Comparison of ENCODE assay signal across 24 mouse cellular contexts in the genomic region with DNA sequence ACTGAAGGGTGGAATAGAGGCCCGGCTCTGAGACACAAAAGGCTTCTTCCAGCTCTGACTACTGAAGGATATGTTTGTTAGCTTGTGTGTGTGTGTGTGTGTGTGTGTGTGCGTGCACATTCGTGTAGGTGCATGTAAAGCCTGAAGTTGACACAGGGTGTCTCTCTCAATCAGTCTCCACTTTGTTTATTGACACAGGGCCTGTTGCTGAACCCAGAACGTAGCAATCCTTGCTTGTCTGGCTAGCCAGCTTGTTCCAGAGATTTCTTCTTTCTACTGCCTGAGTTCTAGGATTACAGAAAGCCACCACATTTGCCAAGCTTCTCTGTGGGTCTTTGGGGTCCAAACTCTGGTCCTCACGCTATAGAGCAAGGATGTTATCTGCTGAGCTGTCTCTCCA. TPM values are rescaled to one million over a fixed set of nuclear protein-coding genes. Genes with fewer than 3 reads are reported as not detected.
A peak's percentile ranks its signal among the peaks of the same experiment; 100 is the strongest.
DNase-seq lines count a peak whose midpoint lies in the region; ATAC-seq and TF ChIP-seq lines count a peak whose summit lies in the region.
"Had no signal": no experiment of that assay in that cellular context is flagged by ENCODE, and none has a peak within 500 bp of the region (broad histone marks: within the 10 kb centered on the region; RNA-seq: fewer than 3 reads in every experiment).

No protein-coding gene starts in this region.

- 84% methylated on average over 5 of the region's 5 CpGs for WGBS in cerebellum, adult 2 months
- WGBS in forebrain, embryonic 11.5 days, result 53% methylated on average over 5 of the region's 5 CpGs
- WGBS in forebrain, embryonic 15.5 days, result 55% methylated on average over 5 of the region's 5 CpGs
- 64% methylated on average over 5 of the region's 5 CpGs for WGBS in liver, postnatal 0 days (ENCODE audit: insufficient replicate concordance)
- WGBS in liver, embryonic 11.5 days, result 69% methylated on average over 5 of the region's 5 CpGs
- WGBS in midbrain, embryonic 14.5 days, result 20% methylated on average over 5 of the region's 5 CpGs

- no peak overlapping the region for H3K4me2 ChIP-seq in forebrain, embryonic 11.5 days (ENCODE audit: low read depth, low read length, severe bottlenecking)
- no peak overlapping the region for H3K4me2 ChIP-seq in forebrain, embryonic 15.5 days (replicated peaks)
- no peak overlapping the region for H3K4me2 ChIP-seq in liver, postnatal 0 days (ENCODE audit: low read depth, low read length)
- no peak overlapping the region for H3K4me2 ChIP-seq in liver, embryonic 11.5 days
- no peak overlapping the region for H3K4me2 ChIP-seq in midbrain, embryonic 14.5 days (ENCODE audit: low read length)
- H3K4me2 ChIP-seq: heart, embryonic 12.5 days; hindbrain, embryonic 15.5 days; intestine, embryonic 15.5 days; limb, embryonic 15.5 days had no signal

- no peaks in the 10 kb centered on the region for H3K36me3 ChIP-seq in forebrain, embryonic 11.5 days (ENCODE audit: control insufficient read depth, insufficient read depth, low read length)
- no peaks in the 10 kb centered on the region for H3K36me3 ChIP-seq in forebrain, embryonic 15.5 days
- no peaks in the 10 kb centered on the region for H3K36me3 ChIP-seq in liver, postnatal 0 days (replicated peaks; ENCODE audit: insufficient read depth, low read length)
- H3K36me3 ChIP-seq in liver, embryonic 11.5 days (ENCODE audit: control insufficient read depth, insufficient read depth, low read length), result no peaks in the 10 kb centered on the region
- no peaks in the 10 kb centered on the region for H3K36me3 ChIP-seq in midbrain, embryonic 14.5 days (ENCODE audit: control insufficient read depth, insufficient read depth, low read length)
- H3K36me3 ChIP-seq: heart, embryonic 12.5 days; hindbrain, embryonic 15.5 days; intestine, embryonic 15.5 days; limb, embryonic 10.5 days; limb, embryonic 15.5 days had no signal

- H3K27ac ChIP-seq in cerebellum, adult 2 months (ENCODE audit: insufficient read depth, low read length), result no peak overlapping the region
- H3K27ac ChIP-seq in forebrain, embryonic 11.5 days (ENCODE audit: low read depth, low read length), result no peak overlapping the region
- H3K27ac ChIP-seq in forebrain, embryonic 15.5 days (replicated peaks), result no peak overlapping the region
- H3K27ac ChIP-seq in liver, postnatal 0 days (ENCODE audit: low read depth), result no peak overlapping the region; the same call in 1 of the 2 replicates
- no peak overlapping the region for H3K27ac ChIP-seq in liver, embryonic 11.5 days (ENCODE audit: low read depth, low read length)
- no peak overlapping the region for H3K27ac ChIP-seq in midbrain, embryonic 14.5 days (replicated peaks; ENCODE audit: low read depth, low read length)
- H3K27ac ChIP-seq: heart, adult 2 months; hindbrain, embryonic 15.5 days; intestine, embryonic 15.5 days; limb, embryonic 10.5 days; limb, embryonic 15.5 days had no signal

- no peak overlapping the region for H3K4me3 ChIP-seq in cerebellum, adult 2 months (replicated peaks; ENCODE audit: insufficient read depth, low read depth, low read length)
- H3K4me3 ChIP-seq in forebrain, embryonic 11.5 days (ENCODE audit: low read depth, low read length), result no peak overlapping the region
- no peak overlapping the region for H3K4me3 ChIP-seq in forebrain, embryonic 15.5 days
- no peak overlapping the region for H3K4me3 ChIP-seq in liver, postnatal 0 days (ENCODE audit: low read depth, low read length)
- H3K4me3 ChIP-seq in liver, embryonic 11.5 days (ENCODE audit: low read depth, low read length), result no peak overlapping the region
- no peak overlapping the region for H3K4me3 ChIP-seq in midbrain, embryonic 14.5 days (replicated peaks; ENCODE audit: low read depth, low read length)
- H3K4me3 ChIP-seq: heart, adult 2 months; heart, embryonic 12.5 days; hindbrain, embryonic 15.5 days; intestine, embryonic 15.5 days; limb, embryonic 10.5 days; limb, embryonic 15.5 days had no signal

- ATAC-seq in cerebellum, adult (ENCODE audit: insufficient number of reproducible peaks, low FRiP score, low TSS enrichment), result no peak
- ATAC-seq in forebrain, embryonic 11.5 days (replicated peaks; ENCODE audit: low FRiP score), result no peak
- ATAC-seq in forebrain, embryonic 15.5 days (replicated peaks), result no peak
- ATAC-seq in liver, postnatal 0 days, result 0 out of 2 replicates have a peak, but pooled peaks have one; percentile 35
- no peak for ATAC-seq in liver, embryonic 11.5 days (replicated peaks; ENCODE audit: low FRiP score)
- no peak for ATAC-seq in midbrain, embryonic 14.5 days (ENCODE audit: low FRiP score, low TSS enrichment)
- ATAC-seq: forebrain, postnatal 0 days had no signal

- TF ChIP-seq POLR2A in cerebellum, adult 2 months (IDR thresholded peaks at IDR 0.05; ENCODE audit: borderline replicate concordance, insufficient read depth, low read length), result no peak

- DNase-seq in cerebellum, adult 2 months, result no peak
- DNase-seq in forebrain, embryonic 11.5 days (ENCODE audit: low spot score), result peak; percentile 34
- DNase-seq in liver, postnatal 0 days, result no peak
- DNase-seq in liver, embryonic 11.5 days (ENCODE audit: low spot score), result no peak
- peak; percentile 32 for DNase-seq in midbrain, embryonic 14.5 days
- DNase-seq in MN1 (ENCODE audit: low spot score), result no peak
- DNase-seq: adrenal gland, postnatal 14 days; cerebellum, adult 9-10 months; heart, adult 2 months; heart, postnatal 4 days; kidney, adult 2 months; layer of hippocampus, postnatal 36 days; lung, postnatal 36 days; thymus, adult 2 months; thymus, postnatal 36 days had no signal

- no peak overlapping the region for H3K9ac ChIP-seq in forebrain, embryonic 11.5 days (ENCODE audit: low read length)
- H3K9ac ChIP-seq in forebrain, embryonic 15.5 days (replicated peaks), result no peak overlapping the region
- H3K9ac ChIP-seq in liver, postnatal 0 days (replicated peaks), result no peak overlapping the region
- no peak overlapping the region for H3K9ac ChIP-seq in liver, embryonic 11.5 days (ENCODE audit: low read depth, low read length)
- H3K9ac ChIP-seq in midbrain, embryonic 14.5 days (replicated peaks; ENCODE audit: low read length), result no peak overlapping the region
- H3K9ac ChIP-seq: forebrain, postnatal 0 days; heart, embryonic 12.5 days; hindbrain, embryonic 15.5 days; intestine, embryonic 15.5 days; limb, embryonic 15.5 days had no signal

- 0 out of 2 replicates have a peak, but pooled peaks have one; percentile 5 for TF ChIP-seq CTCF in cerebellum, adult 2 months (IDR thresholded peaks at IDR 0.05; ENCODE audit: borderline replicate concordance, insufficient read depth, low read depth, low read length)
- TF ChIP-seq CTCF in liver, postnatal 0 days (IDR thresholded peaks at IDR 0.05; ENCODE audit: low read depth), result no peak

- no peak for TF ChIP-seq EP300 in liver, postnatal 0 days (IDR thresholded peaks at IDR 0.05; ENCODE audit: low read depth)

- no peaks in the 10 kb centered on the region for H3K9me3 ChIP-seq in forebrain, embryonic 11.5 days (ENCODE audit: control insufficient read depth, low read length)
- H3K9me3 ChIP-seq in forebrain, embryonic 15.5 days, result no peaks in the 10 kb centered on the region
- H3K9me3 ChIP-seq in liver, postnatal 0 days (ENCODE audit: low read length), result no peaks in the 10 kb centered on the region
- H3K9me3 ChIP-seq in liver, embryonic 11.5 days (ENCODE audit: control insufficient read depth, low read length), result no peaks in the 10 kb centered on the region
- H3K9me3 ChIP-seq in midbrain, embryonic 14.5 days (ENCODE audit: control insufficient read depth, low read length), result no peaks in the 10 kb centered on the region
- H3K9me3 ChIP-seq: heart, embryonic 12.5 days; hindbrain, embryonic 15.5 days; intestine, embryonic 15.5 days; limb, embryonic 10.5 days; limb, embryonic 15.5 days had no signal

- no peaks in the 10 kb centered on the region for H3K4me1 ChIP-seq in cerebellum, adult 2 months (ENCODE audit: control insufficient read depth, insufficient read depth, low read length)
- no peaks in the 10 kb centered on the region for H3K4me1 ChIP-seq in forebrain, embryonic 11.5 days (replicated peaks; ENCODE audit: control insufficient read depth, insufficient read depth, low read length)
- H3K4me1 ChIP-seq in forebrain, embryonic 15.5 days, result 0 out of 2 replicates have a peak, but pooled peaks cover 2% of the 10 kb centered on the region
- no peaks in the 10 kb centered on the region for H3K4me1 ChIP-seq in liver, postnatal 0 days (ENCODE audit: insufficient read depth)
- H3K4me1 ChIP-seq in liver, embryonic 11.5 days (replicated peaks; ENCODE audit: control insufficient read depth, insufficient read depth, low read length), result no peaks in the 10 kb centered on the region; the same call in 1 of the 2 replicates
- H3K4me1 ChIP-seq in midbrain, embryonic 14.5 days (ENCODE audit: control insufficient read depth, insufficient read depth, low read length), result 0 out of 2 replicates have a peak, but pooled peaks cover 5% of the 10 kb centered on the region
- H3K4me1 ChIP-seq: heart, embryonic 12.5 days; hindbrain, embryonic 15.5 days; intestine, embryonic 15.5 days; limb, embryonic 10.5 days; limb, embryonic 15.5 days had no signal

- H3K27me3 ChIP-seq in cerebellum, adult 2 months (ENCODE audit: control insufficient read depth, insufficient read depth, low read length), result no peaks in the 10 kb centered on the region
- no peaks in the 10 kb centered on the region for H3K27me3 ChIP-seq in forebrain, embryonic 11.5 days (ENCODE audit: control insufficient read depth, insufficient read depth, low read length)
- no peaks in the 10 kb centered on the region for H3K27me3 ChIP-seq in forebrain, embryonic 15.5 days
- no peaks in the 10 kb centered on the region for H3K27me3 ChIP-seq in liver, postnatal 0 days (ENCODE audit: insufficient read depth, low read length)
- no peaks in the 10 kb centered on the region for H3K27me3 ChIP-seq in liver, embryonic 11.5 days (replicated peaks; ENCODE audit: control insufficient read depth, insufficient read depth, low read length)
- no peaks in the 10 kb centered on the region for H3K27me3 ChIP-seq in midbrain, embryonic 14.5 days (ENCODE audit: control insufficient read depth, insufficient read depth, low read length)
- H3K27me3 ChIP-seq: CH12.LX; heart, embryonic 12.5 days; hindbrain, embryonic 15.5 days; intestine, embryonic 15.5 days; limb, embryonic 15.5 days had no signal

RNA-seq across cellular contexts. Expression of a gene that starts 49.8 kb away (rescaled TPM):
- polyA plus RNA-seq in cerebellum, adult 2 months (2012; rRNA removed), result 20.2 and 20.5 TPM in 2 replicates
- 11.3 and 12.3 TPM in 2 replicates for polyA plus RNA-seq in forebrain, embryonic 11.5 days (2014; fragmentation: Nextera tagmentation; extraction: Ambion mirVana)
- 10.0 and 10.9 TPM in 2 replicates for polyA plus RNA-seq in forebrain, embryonic 15.5 days (2015; fragmentation: Nextera tagmentation; extraction: Ambion mirVana)
- polyA plus RNA-seq in liver, postnatal 0 days (2015; fragmentation: Nextera tagmentation; extraction: Ambion mirVana), result 2.3 and 2.6 TPM in 2 replicates
- polyA plus RNA-seq in liver, embryonic 11.5 days (2014; fragmentation: Nextera tagmentation; extraction: Ambion mirVana), result 6.6 and 7.8 TPM in 2 replicates
- polyA plus RNA-seq in midbrain, embryonic 14.5 days (2014; fragmentation: Nextera tagmentation; extraction: Ambion mirVana), result 13.6 and 14.6 TPM in 2 replicates

Comparison
In these comparisons a context has a peak if more than half of its experiments do, and no peak if none do; other contexts are left out.
1. DNase-seq: peak in forebrain, embryonic 11.5 days (single experiment) and midbrain, embryonic 14.5 days (single experiment); none in cerebellum, adult 2 months (0 of 2), liver, postnatal 0 days (single experiment), liver, embryonic 11.5 days (single experiment) and MN1 (single experiment).